Mouse (Mus musculus) stomach, embryonic 16.5 days (tissue): ENCODE measurements at regions not wholly inside any gene's neighbourhood (a gene's known extent, or its start where the extent isn't known, plus 50 kb on each side); places are given as distances from the start of the nearest gene placed in this dataset.

Source experiments
- ATAC-seq: fragments of 200-750 bp; cut with Nextera tagmentation; 2 replicates; pipeline ENCODE4 v1.8.0; 2017; ENCODE audit warnings: moderate number of reproducible peaks, moderate TSS enrichment; ENCODE audit not compliant: insufficient read depth, low FRiP score
- H3K27ac ChIP-seq: fragments of 300-500 bp; sonication (generic); 2 replicates; pipeline ENCODE4 v1.5.1; 2014; ENCODE audit warnings: low read length
- H3K27me3 ChIP-seq: fragments of 300-500 bp; sonication (generic); 2 replicates; pipeline ENCODE4 v1.6.1; 2014; ENCODE audit warnings: low read length, control low read depth, mixed read lengths; ENCODE audit not compliant: control insufficient read depth, insufficient read depth
- H3K36me3 ChIP-seq: fragments of 300-500 bp; sonication (generic); 2 replicates; pipeline ENCODE4 v1.6.1; 2014; ENCODE audit warnings: low read length; ENCODE audit not compliant: control insufficient read depth, insufficient read depth
- H3K4me1 ChIP-seq: fragments of 300-500 bp; sonication (generic); 2 replicates; pipeline ENCODE4 v1.6.1; 2014; ENCODE audit warnings: low read length, control low read depth, mixed read lengths; ENCODE audit not compliant: control insufficient read depth, insufficient read depth
- H3K4me2 ChIP-seq: fragments of 300-500 bp; sonication (generic); 2 replicates; pipeline ENCODE4 v1.6.1; 2014; ENCODE audit warnings: low read depth, low read length, mixed read lengths
- H3K4me3 ChIP-seq: fragments of 300-500 bp; sonication (generic); replicated peaks from 2 replicates; pipeline ENCODE4 v1.5.1; 2014; ENCODE audit warnings: mild to moderate bottlenecking, low read length
- H3K9ac ChIP-seq: fragments of 300-500 bp; sonication (generic); 2 replicates; pipeline ENCODE4 v1.6.1; 2014; ENCODE audit warnings: low read length
- H3K9me3 ChIP-seq: fragments of 300-500 bp; sonication (generic); replicated peaks from 2 replicates; pipeline ENCODE4 v1.6.1; 2016; ENCODE audit warnings: low read length, control low read depth; ENCODE audit not compliant: control insufficient read depth
- WGBS: fragments of 180-500 bp; shearing (Covaris S2); extraction: QIAGEN DNeasy Blood & Tissue Kit; methylation state at CpG from one replicate; pipeline ENCODE4 v1.1.7; 2014; 5-methylcytosine and 5-hydroxymethylcytosine counted together

GRCm38 (mm10) chr8:115420131-115420530, 287.5 kb downstream of the Maf start:
- no peak overlapping the region for H3K27ac ChIP-seq
- H3K9ac ChIP-seq, result no peak overlapping the region
- 67% methylated on average over 6 of the region's 6 CpGs for WGBS
- no peak overlapping the region for H3K4me2 ChIP-seq
- H3K4me1 ChIP-seq, result 0 out of 2 replicates have a peak, but pooled peaks cover 3% of the 10 kb centered on the region
- no peaks in the 10 kb centered on the region for H3K9me3 ChIP-seq
- no peaks in the 10 kb centered on the region for H3K27me3 ChIP-seq
- no peaks in the 10 kb centered on the region for H3K36me3 ChIP-seq
- ATAC-seq, result no peak
- no peak overlapping the region for H3K4me3 ChIP-seq

GRCm38 (mm10) chr8:115418056-115418455, 289.5 kb downstream of the Maf start:
- 56% methylated on average over 6 of the region's 6 CpGs for WGBS
- no peak for ATAC-seq
- no peaks in the 10 kb centered on the region for H3K9me3 ChIP-seq
- no peak overlapping the region for H3K9ac ChIP-seq
- 0 out of 2 replicates have a peak, but pooled peaks cover 6% of the 10 kb centered on the region for H3K4me1 ChIP-seq
- no peak overlapping the region for H3K4me2 ChIP-seq
- no peaks in the 10 kb centered on the region for H3K36me3 ChIP-seq
- no peak overlapping the region for H3K27ac ChIP-seq
- H3K4me3 ChIP-seq, result no peak overlapping the region
- H3K27me3 ChIP-seq, result no peaks in the 10 kb centered on the region

- H3K4me2 ChIP-seq, result no peak overlapping the region
- no peaks in the 10 kb centered on the region for H3K9me3 ChIP-seq
- no peak overlapping the region for H3K9ac ChIP-seq
- no peak overlapping the region for H3K27ac ChIP-seq
- no peaks in the 10 kb centered on the region for H3K27me3 ChIP-seq
- H3K36me3 ChIP-seq, result no peaks in the 10 kb centered on the region
- no peak for ATAC-seq
- WGBS, result 27% methylated on average over 7 of the region's 7 CpGs
- no peak overlapping the region for H3K4me3 ChIP-seq
- H3K4me1 ChIP-seq, result 0 out of 2 replicates have a peak, but pooled peaks cover 3% of the 10 kb centered on the region
Observed at GRCm38 (mm10) chr8:115414061-115414473, 293.5 kb downstream of the Maf start.

GRCm38 (mm10) chr8:115411756-115412155, 295.8 kb downstream of the Maf start:
- Histone ChIP-seq H3K9ac (no peak overlapping the region), H3K4me2 (no peak overlapping the region), H3K9me3 (no peaks in the 10 kb centered on the region), H3K4me1 (0 out of 2 replicates have a peak, but pooled peaks cover 3% of the 10 kb centered on the region), H3K27ac (no peak overlapping the region), H3K36me3 (no peaks in the 10 kb centered on the region), H3K27me3 (no peaks in the 10 kb centered on the region), H3K4me3 (no peak overlapping the region)
- no peak for ATAC-seq
- WGBS, result 86% methylated on average over 5 of the region's 5 CpGs

GRCm38 (mm10) chr8:115411061-115411460, 296.5 kb downstream of the Maf start:
- H3K27me3 ChIP-seq, result no peaks in the 10 kb centered on the region
- 0 out of 2 replicates have a peak, but pooled peaks cover 3% of the 10 kb centered on the region for H3K4me1 ChIP-seq
- no peaks in the 10 kb centered on the region for H3K36me3 ChIP-seq
- H3K9ac ChIP-seq, result no peak overlapping the region
- no peak for ATAC-seq
- no peak overlapping the region for H3K4me2 ChIP-seq
- H3K4me3 ChIP-seq, result no peak overlapping the region
- H3K27ac ChIP-seq, result no peak overlapping the region
- 92% methylated on average over 4 of the region's 4 CpGs for WGBS
- H3K9me3 ChIP-seq, result no peaks in the 10 kb centered on the region

- no peak overlapping the region for H3K4me3 ChIP-seq
- ATAC-seq, result no peak
- H3K9ac ChIP-seq, result no peak overlapping the region
- H3K36me3 ChIP-seq, result no peaks in the 10 kb centered on the region
- no peak overlapping the region for H3K27ac ChIP-seq
- H3K27me3 ChIP-seq, result no peaks in the 10 kb centered on the region
- no peak overlapping the region for H3K4me2 ChIP-seq
- 0 out of 2 replicates have a peak, but pooled peaks cover 3% of the 10 kb centered on the region for H3K4me1 ChIP-seq
- 90% methylated on average over 3 of the region's 3 CpGs for WGBS
- H3K9me3 ChIP-seq, result no peaks in the 10 kb centered on the region
Observed at GRCm38 (mm10) chr8:115410191-115410590, 297.4 kb downstream of the Maf start.

- no peaks in the 10 kb centered on the region for H3K36me3 ChIP-seq
- no peak overlapping the region for H3K9ac ChIP-seq
- H3K4me2 ChIP-seq, result no peak overlapping the region
- no peak overlapping the region for H3K4me3 ChIP-seq
- no peaks in the 10 kb centered on the region for H3K9me3 ChIP-seq
- no peak for ATAC-seq
- H3K4me1 ChIP-seq, result no peaks in the 10 kb centered on the region
- no peaks in the 10 kb centered on the region for H3K27me3 ChIP-seq
- H3K27ac ChIP-seq, result no peak overlapping the region
- 90% methylated on average over 4 of the region's 4 CpGs for WGBS
Observed at GRCm38 (mm10) chr8:115407535-115407934, 300.1 kb downstream of the Maf start.

GRCm38 (mm10) chr8:115403601-115404000, 304.0 kb downstream of the Maf start:
- no peak overlapping the region for H3K4me2 ChIP-seq
- no peaks in the 10 kb centered on the region for H3K36me3 ChIP-seq
- H3K9ac ChIP-seq, result no peak overlapping the region
- H3K4me1 ChIP-seq, result no peaks in the 10 kb centered on the region
- H3K4me3 ChIP-seq, result no peak overlapping the region
- 65% methylated on average over 4 of the region's 4 CpGs for WGBS
- no peak for ATAC-seq
- H3K27ac ChIP-seq, result no peak overlapping the region
- no peaks in the 10 kb centered on the region for H3K9me3 ChIP-seq
- no peaks in the 10 kb centered on the region for H3K27me3 ChIP-seq

- Histone ChIP-seq H3K9ac (no peak overlapping the region), H3K27me3 (no peaks in the 10 kb centered on the region), H3K9me3 (no peaks in the 10 kb centered on the region), H3K4me3 (no peak overlapping the region), H3K4me1 (no peaks in the 10 kb centered on the region), H3K27ac (no peak overlapping the region), H3K36me3 (no peaks in the 10 kb centered on the region), H3K4me2 (no peak overlapping the region)
- 45% methylated on average over 10 of the region's 10 CpGs for WGBS
- no peak for ATAC-seq
Observed at GRCm38 (mm10) chr8:115402471-115403197, 305.0 kb downstream of the Maf start.
